Mouse (Mus musculus) lung, adult 2 months (tissue): ENCODE measurements around the gene Akap11.

Source experiments
- CTCF ChIP-seq: fragments of 200-500 bp; IDR thresholded peaks from 2 replicates; pipeline ENCODE4 v1.5.1; 2011; ENCODE audit warnings: mild to moderate bottlenecking, low read length, control low read depth; ENCODE audit not compliant: insufficient read depth
- POLR2A ChIP-seq: fragments of 200-500 bp; IDR thresholded peaks from 2 replicates; pipeline ENCODE4 v1.6.1; 2011; ENCODE audit warnings: low read depth, mild to moderate bottlenecking, control low read depth, low read length, borderline replicate concordance; ENCODE audit errors: extremely low read depth

DNA sequence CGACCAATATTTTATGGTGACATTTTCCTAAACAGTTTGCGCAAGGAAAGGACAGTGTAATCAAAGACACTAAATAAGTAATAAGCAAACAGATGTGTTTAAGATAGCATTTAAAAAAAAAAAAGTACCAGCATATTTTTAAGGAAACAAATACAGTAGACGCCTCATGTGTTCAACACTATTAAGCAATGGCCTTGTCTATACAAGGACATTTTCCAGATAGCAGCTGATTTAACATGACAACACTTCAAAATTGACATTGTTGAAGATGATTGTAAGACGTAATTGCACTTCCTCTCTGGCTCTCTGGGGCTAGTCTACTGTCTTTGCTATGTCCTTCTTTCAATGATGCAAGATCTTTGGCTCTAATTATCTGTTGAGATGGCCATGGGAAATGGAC is 72.3 kb downstream of the Akap11 start:
- TF ChIP-seq POLR2A (no peak), CTCF (no peak)
